In genomic region chr19:42655006-42655405, GRCm38 (mm10) we compare ENCODE assay signal across 8 mouse cellular contexts. TPM values are rescaled to one million over a fixed set of nuclear protein-coding genes. Genes with fewer than 3 reads are reported as not detected.
DNase-seq lines count a peak whose midpoint lies in the region; ATAC-seq lines count a peak whose summit lies in the region.

No protein-coding gene starts in this region.

- 0 out of 2 replicates have a peak, but pooled peaks have one; percentile 50 for ATAC-seq in heart, embryonic 15.5 days (replicated peaks; ENCODE audit: insufficient number of reproducible peaks, insufficient read depth, low FRiP score, low read depth)

- H3K27ac ChIP-seq in embryonic facial prominence, embryonic 10.5 days (replicated peaks) = no peak overlapping the region
- no peak overlapping the region for H3K27ac ChIP-seq in heart, embryonic 15.5 days

- WGBS in embryonic facial prominence, embryonic 10.5 days = 58% methylated on average over 1 of the region's 1 CpGs
- WGBS in heart, embryonic 15.5 days = 21% methylated on average over 1 of the region's 1 CpGs

- H3K4me1 ChIP-seq in embryonic facial prominence, embryonic 10.5 days = peaks cover 27% of the 10 kb centered on the region
- peaks cover 1% of the 10 kb centered on the region for H3K4me1 ChIP-seq in heart, embryonic 15.5 days (replicated peaks)

- no peak overlapping the region for H3K4me2 ChIP-seq in heart, embryonic 15.5 days

- H3K4me3 ChIP-seq in embryonic facial prominence, embryonic 10.5 days = no peak overlapping the region
- no peak overlapping the region for H3K4me3 ChIP-seq in heart, embryonic 15.5 days

- no peak overlapping the region for H3K9ac ChIP-seq in heart, embryonic 15.5 days

- H3K36me3 ChIP-seq in embryonic facial prominence, embryonic 10.5 days (replicated peaks) = no peaks in the 10 kb centered on the region
- H3K36me3 ChIP-seq in heart, embryonic 15.5 days = no peaks in the 10 kb centered on the region

- H3K9me3 ChIP-seq in embryonic facial prominence, embryonic 10.5 days = no peaks in the 10 kb centered on the region
- H3K9me3 ChIP-seq in heart, embryonic 15.5 days (replicated peaks) = no peaks in the 10 kb centered on the region

- DNase-seq in ES-CJ7 (ENCODE audit: low read depth, low spot score) = peak; percentile 55
- DNase-seq in adrenal gland, adult 8-10 months = peak; percentile 48
- peak; percentile 71 for DNase-seq in embryonic facial prominence, embryonic 10.5 days (ENCODE audit: low spot score)
- DNase-seq in kidney, postnatal 36 days = peak; percentile 66 to 87
- DNase-seq in lung, postnatal 14 days = peak; percentile 80
- DNase-seq in right cerebral cortex, adult 18-20 months = peak; percentile 57
- no peak for DNase-seq in spleen, postnatal 4 days (ENCODE audit: low spot score in 2 of 2)

- peaks cover 69% of the 10 kb centered on the region for H3K27me3 ChIP-seq in embryonic facial prominence, embryonic 10.5 days (replicated peaks; ENCODE audit: low read depth, poor library complexity, severe bottlenecking)
- H3K27me3 ChIP-seq in heart, embryonic 15.5 days = 0 out of 2 replicates have a peak, but pooled peaks cover 13% of the 10 kb centered on the region

RNA-seq across cellular contexts. Expression of gene Loxl4, which starts 42.4 kb away (rescaled TPM):
- total RNA-seq in adrenal gland, adult 8-10 months (2022) = 1 to 10 TPM; 1.5 to 3.1 (median 2.0) TPM
- polyA plus RNA-seq in embryonic facial prominence, embryonic 10.5 days (2016; fragmentation: Nextera tagmentation; extraction: Ambion mirVana) = 0.24 and 0.28 TPM in 2 replicates
- 0.14 and 0.39 TPM in 2 replicates for polyA plus RNA-seq in heart, embryonic 15.5 days (2015; fragmentation: Nextera tagmentation; extraction: Ambion mirVana)

Comparison
In these comparisons a context has a peak if more than half of its experiments do, and no peak if none do; other contexts are left out.
1. DNase-seq: peak in ES-CJ7 (single experiment), adrenal gland, adult 8-10 months (single experiment), embryonic facial prominence, embryonic 10.5 days (single experiment), kidney, postnatal 36 days (2 of 2), lung, postnatal 14 days (single experiment) and right cerebral cortex, adult 18-20 months (single experiment); none in spleen, postnatal 4 days (0 of 2).